Mouse (Mus musculus) mouse embryonic stem cell (cell line): Measurements from ENCODE around the gene Dync1h1.

Experiments used
- in situ Hi-C, 2 experiments: fragments of 300-500 bp; cut with MboI; formaldehyde crosslinking; loops; 1 replicate in 1 of 2; 3 replicates in 1 of 2; pipeline ENCODE4 v1.14.3; 2019 to 2020; ENCODE audit warnings: low sequenced_read_pairs in 2 of 2, low pct_unique_long_range_greater_than_20kb in 1 of 2, mixed read lengths in 1 of 2; ENCODE audit not compliant: unreplicated experiment in 1 of 2

Dync1h1 gene

DNA sequence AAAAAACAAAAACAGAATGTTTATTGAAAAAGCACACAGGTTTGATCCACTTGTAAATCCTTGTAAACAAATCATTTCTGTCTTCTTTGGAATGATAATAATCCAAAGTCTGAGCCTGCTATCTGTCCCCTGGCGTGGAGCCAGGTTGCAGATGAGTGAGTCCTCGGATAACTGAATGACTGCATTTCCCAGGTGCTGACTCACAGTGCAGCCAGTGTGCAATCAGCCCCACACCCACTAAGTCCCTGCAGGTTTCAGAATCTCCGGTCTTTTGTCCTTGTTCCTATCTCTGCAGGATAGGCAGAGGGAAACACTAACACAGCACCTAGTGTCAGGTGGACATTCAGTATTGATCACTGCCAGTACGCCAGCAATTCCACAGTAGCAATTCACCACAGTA is 1.5 kb upstream of the Dync1h1 start:
- in situ Hi-C loops, result loop anchor here (5.0 to 10.0 kb wide), 2 partner anchors 238 to 245 kb away; partner anchors contain the start of gene Mok (in 1 of the 2)

DNA sequence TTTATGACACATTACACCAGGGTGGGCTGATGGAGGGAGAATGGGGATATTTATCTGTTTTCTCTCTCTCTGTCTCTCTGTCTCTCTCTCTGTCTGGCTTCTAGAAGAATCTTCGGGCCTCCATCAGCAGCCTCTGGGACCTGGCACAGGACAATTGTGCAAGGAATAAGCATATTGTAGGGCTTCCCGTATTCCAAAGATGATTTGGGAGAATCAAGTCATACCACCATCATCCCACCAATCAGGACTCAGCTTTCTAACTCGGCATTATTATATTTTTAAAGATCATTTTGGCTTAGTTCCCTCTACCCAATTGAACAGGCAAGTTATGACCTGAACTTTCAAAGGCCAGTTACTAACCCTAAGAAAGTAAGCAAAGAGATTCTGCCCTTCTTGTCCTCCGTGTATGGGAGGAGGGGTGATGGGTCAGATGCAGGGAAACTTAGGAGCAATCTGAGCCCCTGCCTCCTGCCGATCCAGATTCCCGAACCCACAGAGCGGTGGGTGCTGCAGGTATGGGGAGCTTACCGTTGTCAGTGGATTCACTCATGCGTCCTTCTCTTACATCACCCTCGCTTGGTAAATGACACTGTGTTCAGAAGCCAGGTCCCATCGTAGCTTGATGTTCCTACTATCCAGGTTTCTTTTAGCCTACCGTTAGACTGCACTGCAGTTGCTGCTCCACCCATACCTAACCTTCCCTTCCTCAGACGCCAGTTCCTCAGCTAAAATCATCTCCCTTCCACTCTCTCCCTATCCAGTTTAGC is 844 bp upstream of the Dync1h1 start:
- in situ Hi-C loops, result loop anchor here (5.0 to 10.0 kb wide), 2 partner anchors 237 to 244 kb away; partner anchors contain the start of gene Mok (in 1 of the 2)

DNA sequence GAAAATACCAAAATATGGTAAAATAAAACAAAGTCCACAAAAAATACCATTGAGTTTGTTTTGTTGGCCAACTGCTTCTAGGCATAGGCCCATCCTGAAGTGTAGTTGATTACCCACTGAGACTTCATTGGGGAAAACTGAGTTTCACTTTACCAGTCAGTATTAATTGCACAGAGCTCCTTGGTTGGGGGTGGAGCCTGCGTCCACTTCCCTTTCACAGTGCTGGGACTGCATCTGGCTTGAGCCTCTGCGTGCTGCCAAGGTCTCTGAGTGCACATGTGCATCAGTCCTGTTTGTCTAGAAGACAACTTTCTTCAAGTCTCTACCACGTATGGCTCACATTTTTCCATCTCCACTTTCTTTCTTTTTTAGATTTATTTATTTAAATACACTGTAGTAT is 4.9 kb downstream of the Dync1h1 start:
- in situ Hi-C loops, result loop anchor here in 1 of 2 experiments (10.0 kb wide), 1 partner anchor 239 kb away; the partner anchor contains the start of gene Mok

DNA sequence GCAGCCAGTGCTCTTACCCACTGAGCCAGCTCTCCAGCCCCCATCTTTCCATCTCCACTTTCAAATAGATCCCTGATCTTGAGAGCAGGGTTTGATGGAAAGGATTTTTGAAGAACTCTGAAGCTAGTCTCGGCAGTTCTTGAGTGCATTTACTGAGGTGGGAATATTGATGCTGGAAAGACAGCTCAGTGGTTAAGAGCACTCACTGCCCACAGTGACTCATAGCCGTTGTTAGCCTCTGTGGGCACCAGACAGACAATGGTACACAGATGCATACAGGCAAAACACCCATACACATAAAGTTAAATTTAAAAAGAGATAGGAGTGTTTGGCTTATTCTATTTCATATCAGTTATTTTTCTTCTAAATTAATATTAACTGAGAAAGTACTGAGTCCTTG is 5.4 kb downstream of the Dync1h1 start:
- in situ Hi-C loops, result loop anchor here in 1 of 2 experiments (10.0 kb wide), 1 partner anchor 238 kb away; the partner anchor contains the start of gene Mok

DNA sequence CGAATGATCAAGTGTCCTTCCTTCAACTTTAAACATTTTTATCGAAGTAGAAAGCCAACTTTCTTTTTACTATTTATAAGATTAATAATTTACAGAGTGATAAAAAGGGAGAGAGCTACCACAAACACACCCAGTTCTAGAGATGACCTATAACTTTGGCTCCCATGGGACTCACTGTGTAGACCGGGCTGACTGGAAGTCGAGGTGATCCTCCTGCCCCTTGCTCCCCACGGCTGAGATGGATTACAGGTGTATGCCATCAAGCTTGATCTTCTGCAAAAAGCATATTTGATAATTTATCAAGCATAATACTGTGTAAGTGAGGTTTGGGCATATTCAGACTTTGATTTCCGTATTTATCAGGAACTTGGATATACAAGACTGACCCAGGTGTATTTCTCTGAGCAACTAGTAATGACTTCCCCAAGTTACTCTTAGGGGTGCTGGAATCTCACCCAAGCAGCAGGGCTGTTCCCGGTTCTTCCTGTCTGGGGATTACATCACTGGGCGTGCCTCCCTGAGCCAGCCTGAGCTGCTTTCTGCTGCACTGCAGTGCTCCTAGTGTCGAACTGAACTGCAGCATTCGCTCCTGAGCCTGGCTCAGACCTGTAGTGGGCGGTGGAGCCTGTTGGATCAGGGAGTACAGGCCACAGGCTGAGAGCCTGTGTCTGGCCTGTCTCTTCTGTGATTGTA is 7.4 kb downstream of the Dync1h1 start:
- in situ Hi-C loops, result loop anchor here in 1 of 2 experiments (10.0 kb wide), 1 partner anchor 236 kb away; the partner anchor contains the start of gene Mok

DNA sequence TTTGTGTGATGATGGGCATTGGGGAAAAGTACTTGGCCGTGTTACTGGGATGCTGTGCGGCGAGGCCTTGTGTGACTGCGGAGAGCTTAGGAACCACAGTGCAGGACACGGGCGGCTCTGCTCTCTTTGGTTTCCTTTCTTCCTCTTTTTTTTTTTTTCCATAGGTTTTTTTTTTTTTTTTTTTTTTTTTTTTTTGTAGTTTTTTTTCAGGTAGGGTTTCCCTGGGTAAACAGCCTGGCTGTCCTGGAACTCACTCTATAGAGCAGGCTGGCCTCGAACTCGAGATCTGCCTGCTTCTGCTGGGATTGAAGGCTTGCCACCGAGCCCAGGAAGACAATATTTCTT is 7.9 kb downstream of the Dync1h1 start:
- in situ Hi-C loops, result loop anchor here in 1 of 2 experiments (10.0 kb wide), 1 partner anchor 236 kb away; the partner anchor contains the start of gene Mok

DNA sequence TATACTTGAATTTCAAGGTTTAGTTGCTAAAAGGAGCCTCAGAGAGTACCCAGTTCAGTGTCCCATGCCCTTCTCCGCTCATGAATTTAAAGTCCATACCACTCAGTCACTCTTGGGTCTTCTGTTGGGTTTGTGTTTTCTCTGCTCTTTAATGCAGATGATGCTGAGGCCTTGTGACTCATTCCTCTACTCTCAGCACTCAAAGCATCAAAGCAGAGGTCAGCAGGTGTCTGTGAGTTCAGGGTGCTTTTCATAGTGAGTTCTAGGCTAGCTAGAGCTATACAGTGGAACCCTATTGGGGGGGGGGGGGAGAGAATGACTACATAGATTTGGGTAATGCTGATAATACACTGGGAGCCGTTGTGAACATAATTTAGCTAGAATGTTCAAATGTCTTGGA is 9.5 kb downstream of the Dync1h1 start:
- in situ Hi-C loops, result no loop called here

DNA sequence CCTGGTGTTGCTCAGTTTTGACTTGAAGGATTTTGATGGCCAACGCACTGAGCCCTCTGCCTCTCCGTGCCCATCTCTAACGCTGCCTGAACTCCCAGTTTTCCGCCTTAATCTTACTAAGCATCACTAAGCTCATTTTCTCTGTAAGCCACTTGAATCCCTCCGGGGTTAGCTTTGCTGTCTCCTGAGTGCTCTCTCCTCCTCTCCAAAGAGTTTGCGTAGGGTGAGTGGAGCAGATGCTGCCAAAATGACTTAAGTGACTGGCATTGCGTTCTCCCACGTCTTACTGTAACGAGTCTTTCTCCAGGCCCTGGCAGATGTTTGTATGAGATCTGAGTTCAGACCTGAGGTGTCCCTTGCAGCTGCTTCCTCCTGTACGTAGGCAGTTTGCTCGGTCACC is 28.8 kb downstream of the Dync1h1 start:
- in situ Hi-C loops, result no loop called here

DNA sequence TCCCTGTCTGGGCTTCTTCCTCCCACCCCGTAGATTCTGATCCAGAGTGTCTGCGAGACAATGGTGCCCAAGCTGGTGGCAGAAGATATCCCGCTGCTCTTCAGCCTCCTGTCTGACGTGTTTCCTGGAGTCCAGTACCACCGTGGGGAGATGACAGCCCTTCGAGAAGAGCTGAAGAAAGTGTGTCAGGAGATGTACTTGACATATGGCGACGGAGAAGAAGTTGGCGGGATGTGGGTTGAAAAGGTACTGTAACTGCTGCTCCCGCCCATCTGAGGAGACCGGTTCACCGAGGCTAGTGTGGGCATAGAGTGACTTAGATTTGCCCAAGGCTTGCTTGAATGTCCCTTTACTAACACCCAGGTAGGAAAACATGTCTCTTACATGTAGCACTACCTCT is 35.0 kb downstream of the Dync1h1 start:
- in situ Hi-C loops, result no loop called here

DNA sequence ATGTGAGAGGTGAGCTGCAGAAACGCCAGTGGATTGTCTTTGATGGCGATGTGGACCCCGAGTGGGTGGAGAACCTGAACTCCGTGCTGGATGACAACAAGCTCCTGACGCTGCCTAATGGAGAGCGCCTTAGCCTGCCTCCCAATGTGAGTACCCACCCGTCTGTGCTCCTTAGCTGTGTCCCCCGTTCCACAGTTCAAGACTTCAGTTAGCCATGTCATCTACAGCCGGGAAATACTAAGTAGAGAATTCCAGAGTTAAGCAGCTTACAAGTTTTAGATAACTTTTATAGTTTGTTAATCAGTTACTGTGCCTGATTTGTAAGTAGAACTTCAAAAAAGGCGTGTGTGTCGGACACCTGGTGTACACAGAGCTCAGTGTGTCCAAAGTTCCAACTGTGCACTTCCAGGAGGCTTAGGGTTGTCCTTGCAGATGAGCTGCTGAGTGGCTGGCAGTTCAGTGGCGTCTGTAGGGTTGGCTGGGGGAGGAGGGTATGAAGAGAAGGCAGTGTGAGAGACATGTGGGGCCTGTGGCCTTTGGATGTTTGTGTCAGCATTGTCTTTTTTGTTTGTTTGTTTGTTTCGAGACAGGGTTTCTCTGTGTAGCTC is 36.4 kb downstream of the Dync1h1 start:
- in situ Hi-C loops, result no loop called here

DNA sequence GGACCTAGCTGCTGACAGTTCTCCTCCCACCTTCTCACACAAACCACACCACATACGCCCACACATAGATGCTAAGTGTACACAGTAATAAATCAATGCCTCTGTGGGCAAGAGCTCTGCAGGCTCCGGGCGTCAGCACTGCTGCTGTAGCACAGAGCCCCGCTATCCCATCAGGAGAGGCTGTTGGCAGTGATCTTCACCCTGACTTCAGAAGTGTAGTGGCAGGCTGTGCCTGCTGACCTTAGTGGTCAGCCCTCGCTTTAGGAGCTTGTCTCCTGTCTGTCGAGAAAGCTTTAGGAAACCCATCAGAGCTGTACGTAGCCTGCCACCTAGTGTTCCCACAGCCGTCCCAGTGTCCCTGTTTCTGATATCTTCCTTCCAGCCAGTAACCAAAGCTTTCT is 49.0 kb downstream of the Dync1h1 start:
- in situ Hi-C loops, result no loop called here

DNA sequence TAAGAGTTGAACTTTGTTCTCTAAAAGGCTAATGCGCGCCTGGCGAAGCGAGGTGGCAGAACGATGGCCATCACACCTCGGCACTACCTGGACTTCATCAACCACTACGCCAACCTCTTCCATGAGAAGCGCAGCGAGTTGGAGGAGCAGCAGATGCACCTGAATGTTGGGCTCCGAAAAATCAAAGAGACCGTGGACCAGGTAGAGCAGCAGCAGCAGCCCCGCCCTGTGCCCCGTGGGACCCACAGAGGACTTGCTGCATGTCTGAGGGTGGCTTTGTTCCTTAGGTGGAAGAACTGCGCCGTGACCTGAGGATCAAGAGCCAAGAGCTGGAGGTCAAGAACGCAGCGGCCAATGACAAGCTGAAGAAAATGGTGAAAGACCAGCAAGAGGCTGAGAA is 50.2 kb downstream of the Dync1h1 start:
- in situ Hi-C loops, result no loop called here

DNA sequence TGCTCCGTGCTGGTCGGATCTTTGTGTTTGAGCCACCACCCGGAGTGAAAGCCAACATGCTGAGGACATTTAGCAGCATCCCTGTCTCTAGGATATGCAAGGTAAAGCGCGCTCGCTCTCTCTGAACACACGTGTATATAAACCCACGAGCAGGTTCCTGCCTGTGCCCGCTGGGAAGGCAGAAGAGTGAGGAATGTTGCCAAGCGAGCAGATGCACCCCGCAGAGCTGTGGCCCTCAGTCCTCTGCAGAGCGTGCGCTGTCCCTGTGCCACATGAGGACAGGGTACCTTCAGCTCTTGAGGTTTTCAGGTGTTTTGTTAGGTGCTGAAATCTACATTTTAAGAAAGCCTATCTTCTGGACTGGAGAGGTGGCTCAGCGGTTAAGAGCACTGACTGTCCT is 60.5 kb downstream of the Dync1h1 start:
- in situ Hi-C loops, result loop anchor here in 1 of 2 experiments (5.0 kb wide), 1 partner anchor 44 kb away; no protein-coding TSS in a partner anchor

DNA sequence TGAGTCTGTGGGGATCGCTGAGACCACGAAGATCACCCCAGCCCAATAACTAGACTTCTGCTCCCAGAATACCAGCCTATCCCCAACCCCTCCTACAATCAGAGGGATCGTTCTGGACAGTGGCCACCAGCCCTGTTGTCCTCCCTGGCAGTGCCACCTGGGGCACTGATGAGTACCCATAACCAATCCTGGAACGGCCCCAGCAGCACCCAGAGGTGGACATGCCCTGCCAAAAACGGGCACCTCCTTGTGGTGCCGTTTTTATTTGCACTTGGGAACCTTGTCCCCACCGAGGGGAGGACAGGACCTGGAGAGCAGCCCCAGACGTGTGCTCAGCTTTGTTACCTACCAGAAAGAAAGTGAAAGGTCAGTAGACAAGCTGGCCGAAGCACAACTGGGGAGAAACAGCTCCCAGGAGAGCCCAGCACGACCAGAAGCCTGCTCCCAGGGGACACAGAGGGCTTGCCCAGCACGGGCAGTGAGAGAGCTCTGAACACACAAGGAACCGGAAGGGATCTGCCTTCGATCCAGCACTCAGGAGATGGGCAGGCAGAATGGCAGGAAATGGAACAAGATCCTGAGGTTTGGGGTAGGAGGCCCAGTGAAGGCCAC is 66.3 kb downstream of the Dync1h1 start:
- in situ Hi-C loops, result no loop called here

DNA sequence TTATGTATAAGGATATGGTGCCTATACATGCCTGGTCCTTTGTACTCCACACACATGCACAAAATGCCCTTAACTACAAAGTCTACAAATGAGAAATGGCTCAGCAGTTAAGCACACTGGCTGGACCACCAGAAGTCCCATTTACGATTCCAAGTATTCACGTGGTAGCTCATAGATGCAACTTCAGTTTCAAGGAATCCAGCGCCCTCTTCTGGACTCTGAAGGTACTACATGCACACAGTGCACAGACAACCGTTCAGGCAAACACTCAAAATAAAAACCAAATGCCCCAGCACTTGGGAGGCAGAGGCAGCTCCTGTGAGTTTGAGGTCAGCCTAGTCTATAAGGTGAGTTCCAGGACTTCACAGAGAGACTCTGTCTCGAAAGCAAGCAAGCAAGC is 73.0 kb downstream of the Dync1h1 start:
- in situ Hi-C loops, result no loop called here

DNA sequence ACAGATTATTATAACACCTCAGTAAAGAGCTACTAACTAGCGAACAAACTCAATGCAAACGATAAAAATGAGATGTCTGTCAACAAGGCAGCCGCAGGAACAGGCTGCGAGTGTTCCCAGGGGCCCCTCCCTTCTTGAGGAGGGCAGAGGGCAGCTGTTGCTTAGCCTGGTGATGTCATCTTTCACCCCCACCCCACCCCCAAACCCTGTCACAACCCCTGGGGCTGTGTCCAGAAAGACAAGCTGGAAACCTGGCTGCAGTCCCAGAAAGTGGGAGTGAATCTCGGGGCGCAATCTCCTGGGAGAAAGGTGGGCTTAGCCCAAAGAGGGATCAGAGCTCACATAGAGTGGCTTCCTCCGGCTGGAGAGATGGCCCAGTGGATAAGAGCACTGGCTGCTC is 79.9 kb downstream of the Dync1h1 start:
- in situ Hi-C loops, result no loop called here

DNA sequence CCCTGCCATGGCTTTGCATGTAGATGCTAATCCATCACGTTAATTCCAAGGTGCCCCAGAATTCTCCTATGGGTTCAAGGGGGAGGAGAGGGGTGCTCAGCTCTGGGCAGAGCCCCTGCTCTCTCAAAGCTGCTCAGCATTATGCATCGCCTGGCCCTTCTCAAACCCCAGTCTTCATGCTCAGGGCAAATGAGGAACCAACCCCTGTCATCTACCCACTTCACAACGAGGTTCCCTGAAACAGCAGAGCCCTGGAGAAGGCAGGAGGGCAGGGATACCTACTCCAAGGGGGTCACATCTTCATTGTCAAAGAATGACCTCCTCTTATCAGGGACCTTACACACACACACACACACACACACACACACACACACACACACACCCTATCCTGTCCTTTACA is 80.6 kb downstream of the Dync1h1 start:
- in situ Hi-C loops, result no loop called here

DNA sequence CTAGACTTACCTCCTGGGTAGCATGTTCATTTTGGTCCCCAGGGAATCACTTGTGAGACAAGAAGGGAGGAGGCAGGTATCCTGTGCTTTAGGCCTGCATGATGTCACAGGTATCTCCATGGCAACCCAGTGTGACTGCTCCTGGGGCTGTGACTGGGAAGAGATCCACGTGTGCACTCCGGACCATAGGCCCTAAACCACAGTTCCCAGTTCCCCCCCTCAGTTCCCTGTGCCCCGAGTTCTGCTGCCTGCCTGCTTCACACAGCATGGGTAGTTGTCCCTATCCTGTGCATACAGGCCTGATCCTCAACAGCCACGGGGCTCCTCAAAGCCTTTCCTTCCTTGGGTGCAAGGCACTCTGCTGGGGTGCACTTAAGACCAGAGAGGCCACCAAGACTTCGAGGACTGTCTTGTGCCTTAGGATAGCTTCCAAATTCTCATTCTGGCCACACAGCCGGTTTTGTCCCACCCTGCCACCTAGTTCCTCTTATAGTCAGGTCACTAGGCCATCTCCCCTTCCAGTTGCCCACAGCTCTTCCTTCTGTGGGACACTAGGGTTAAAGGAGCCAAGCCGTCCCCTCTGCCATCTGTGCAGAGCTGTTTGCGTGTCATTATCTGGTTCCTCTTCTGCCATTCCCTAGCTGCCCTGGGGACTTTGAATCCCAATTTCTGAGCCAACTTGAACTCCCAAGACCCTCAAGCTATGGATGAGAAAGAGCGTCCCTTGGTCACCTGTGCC is 81.5 kb downstream of the Dync1h1 start, which contains the start of gene 1700001K19Rik:
TSS of gene 1700001K19Rik (minus strand) at position 59 of the 739 bp plus-strand sequence.
- in situ Hi-C loops, result no loop called here
